Mouse (Mus musculus) spleen, embryonic (tissue): Measurements from ENCODE around the gene Cryzl2.

Experiments
- CTCF ChIA-PET: fragments of 350-600 bp; sonication (Branson Sonifier 250); formaldehyde crosslinking; loops from one replicate; lab custom pipeline; 2022; lab: Charles Lee

Cryzl2 gene

GRCm38 (mm10) chr1:157525692-157526354 lies 67.4 kb downstream of the Cryzl2 start:
- CTCF ChIA-PET = no interaction called here

DNA sequence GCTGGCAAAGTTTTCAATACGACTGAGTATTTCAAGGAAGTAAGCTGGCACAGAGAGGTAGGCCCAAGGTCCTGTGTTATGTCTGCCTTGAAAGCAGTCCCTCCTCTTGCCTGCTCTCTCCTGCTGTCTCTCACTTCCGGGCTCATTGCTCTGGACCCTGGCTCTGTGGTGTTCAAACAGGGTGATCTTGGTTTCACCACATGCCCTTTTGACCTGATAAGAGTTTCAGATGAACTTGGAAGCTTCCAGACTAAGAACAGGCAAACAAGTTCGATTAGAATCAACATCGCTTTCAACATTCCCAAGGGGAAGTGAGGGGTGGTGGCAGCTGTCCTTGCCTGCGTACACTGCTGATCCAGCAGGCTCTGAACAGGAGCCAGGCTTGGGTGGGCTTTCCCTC lies 68.2 kb downstream of the Cryzl2 start:
- CTCF ChIA-PET = no interaction called here

GRCm38 (mm10) chr1:157532826-157533460 lies 74.6 kb downstream of the Cryzl2 start:
- CTCF ChIA-PET = no interaction called here

- CTCF ChIA-PET = interaction anchor here (0.7 kb wide), 1 partner anchor 28 kb away, joined by 4 read pairs; no protein-coding TSS in a partner anchor
Measured at GRCm38 (mm10) chr1:157535571-157535970, 77.2 kb downstream of the Cryzl2 start.

DNA sequence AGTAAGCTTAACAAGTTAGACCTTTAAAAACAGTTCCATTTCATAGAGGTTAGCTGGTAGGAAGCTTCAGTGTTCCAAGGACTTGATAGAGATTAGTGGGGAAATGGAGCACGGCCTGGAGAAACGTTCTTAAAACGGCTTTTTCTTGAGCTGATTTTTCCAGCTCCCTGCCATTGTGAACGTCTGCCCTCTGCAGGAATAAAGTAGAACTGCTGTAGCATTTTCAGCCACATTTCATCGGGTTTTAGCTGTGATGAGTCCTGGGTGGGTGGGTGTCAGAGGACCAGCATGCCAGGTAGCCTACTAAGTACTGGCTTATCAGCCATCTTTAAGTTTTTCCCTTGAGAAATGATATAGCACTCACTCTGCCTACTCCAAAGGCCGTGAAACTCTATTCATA lies 78.1 kb downstream of the Cryzl2 start:
- CTCF ChIA-PET = no interaction called here

DNA sequence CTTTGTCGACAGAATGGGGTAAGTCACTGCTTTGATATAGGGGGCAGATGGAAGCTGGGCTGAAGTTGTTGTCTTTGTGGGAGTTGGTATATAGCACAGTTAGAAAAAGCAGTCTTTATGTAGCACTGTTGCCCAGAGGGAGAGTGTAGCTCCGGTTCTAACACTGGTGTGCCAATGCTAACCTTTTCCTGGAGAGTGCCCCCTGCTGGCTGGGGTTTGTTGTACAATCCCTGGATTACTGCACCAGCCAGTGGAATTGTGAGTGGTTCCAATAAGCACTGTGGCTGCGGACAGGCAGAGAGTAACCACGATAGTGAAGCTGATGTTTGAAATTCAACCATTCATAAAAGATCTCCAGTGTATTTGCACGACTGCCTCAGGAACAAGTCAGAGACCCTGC lies 79.3 kb downstream of the Cryzl2 start:
- CTCF ChIA-PET = no interaction called here
